Comparison of ENCODE assay signal across 8 mouse cellular contexts in the genomic region with DNA sequence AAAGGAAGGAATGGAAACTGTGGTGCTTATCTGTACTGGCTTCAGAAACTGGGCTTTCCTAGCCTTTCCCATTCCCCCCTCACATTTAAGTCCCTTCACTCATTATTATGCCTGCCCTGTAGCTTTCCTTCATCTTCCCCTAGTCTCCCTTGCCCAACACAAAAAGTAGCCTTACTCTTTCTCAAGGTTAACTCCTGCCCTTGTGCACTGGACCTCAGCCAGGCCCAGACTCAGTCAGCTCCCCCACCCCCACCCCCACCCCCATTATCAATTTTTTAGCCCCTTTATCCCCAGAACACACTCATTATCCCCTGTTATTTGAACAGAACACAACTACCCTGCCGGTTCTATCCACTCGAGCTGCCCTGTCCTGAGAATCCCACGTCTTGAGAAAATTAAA. TPM values are rescaled to one million over a fixed set of nuclear protein-coding genes. Genes with fewer than 3 reads are reported as not detected.
A peak's percentile ranks its signal among the peaks of the same experiment; 100 is the strongest.
DNase-seq lines count a peak whose midpoint lies in the region; ATAC-seq lines count a peak whose summit lies in the region.

No protein-coding gene starts in this region.

- WGBS in lung, embryonic 16.5 days: 40% methylated on average over 3 of the region's 3 CpGs
- 57% methylated on average over 3 of the region's 3 CpGs for WGBS in limb, embryonic 10.5 days
- WGBS in neural tube, embryonic 15.5 days: 67% methylated on average over 3 of the region's 3 CpGs

- no peaks in the 10 kb centered on the region for H3K27me3 ChIP-seq in lung, embryonic 16.5 days (ENCODE audit: control insufficient read depth, insufficient read depth, low read depth, low read length)
- H3K27me3 ChIP-seq in limb, embryonic 10.5 days (ENCODE audit: low read depth, poor library complexity, severe bottlenecking): no peaks in the 10 kb centered on the region
- H3K27me3 ChIP-seq in neural tube, embryonic 15.5 days (replicated peaks): no peaks in the 10 kb centered on the region

- H3K4me1 ChIP-seq in lung, embryonic 16.5 days (replicated peaks; ENCODE audit: control insufficient read depth, insufficient read depth, low read length): peaks cover 5% of the 10 kb centered on the region
- peaks cover 18% of the 10 kb centered on the region for H3K4me1 ChIP-seq in limb, embryonic 10.5 days
- H3K4me1 ChIP-seq in neural tube, embryonic 15.5 days: peaks cover 24% of the 10 kb centered on the region

- peak; percentile 13 for DNase-seq in adrenal gland, adult 2 months
- no peak for DNase-seq in adrenal gland, postnatal 25 days
- no peak for DNase-seq in lung, adult 18-20 months
- DNase-seq in limb, embryonic 10.5 days (ENCODE audit: low spot score): no peak
- DNase-seq in T-cell, adult 2 months (ENCODE audit: low spot score): no peak
- no peak for DNase-seq in frontal cortex, postnatal 25 days (ENCODE audit: low spot score in 2 of 2)

- peak overlapping the region; percentile 58; the same call in 1 of the 2 replicates for H3K27ac ChIP-seq in lung, embryonic 16.5 days (ENCODE audit: low read length)
- H3K27ac ChIP-seq in limb, embryonic 10.5 days: peak overlapping the region; percentile 81
- H3K27ac ChIP-seq in neural tube, embryonic 15.5 days (replicated peaks): peak overlapping the region; percentile 76

- H3K4me3 ChIP-seq in lung, embryonic 16.5 days (ENCODE audit: low read length): peak overlapping the region; percentile 84
- H3K4me3 ChIP-seq in limb, embryonic 10.5 days: peak overlapping the region; percentile 89
- peak overlapping the region; percentile 96 for H3K4me3 ChIP-seq in neural tube, embryonic 15.5 days (replicated peaks)

- H3K9me3 ChIP-seq in lung, embryonic 16.5 days (ENCODE audit: control insufficient read depth, low read length): no peaks in the 10 kb centered on the region
- H3K9me3 ChIP-seq in limb, embryonic 10.5 days (replicated peaks): no peaks in the 10 kb centered on the region
- no peaks in the 10 kb centered on the region for H3K9me3 ChIP-seq in neural tube, embryonic 15.5 days (replicated peaks)

- no peaks in the 10 kb centered on the region for H3K36me3 ChIP-seq in lung, embryonic 16.5 days (ENCODE audit: control insufficient read depth, insufficient read depth, low read length)
- H3K36me3 ChIP-seq in limb, embryonic 10.5 days: no peaks in the 10 kb centered on the region
- no peaks in the 10 kb centered on the region for H3K36me3 ChIP-seq in neural tube, embryonic 15.5 days

- no peak for ATAC-seq in lung, embryonic 16.5 days (ENCODE audit: low read depth)
- no peak for ATAC-seq in neural tube, embryonic 15.5 days (ENCODE audit: low FRiP score)

- peak overlapping the region; percentile 68 for H3K9ac ChIP-seq in lung, embryonic 16.5 days (ENCODE audit: low read length)
- peak overlapping the region; percentile 51 for H3K9ac ChIP-seq in neural tube, embryonic 15.5 days (replicated peaks)

- peak overlapping the region; percentile 53 for H3K4me2 ChIP-seq in lung, embryonic 16.5 days (ENCODE audit: low read depth, low read length)
- H3K4me2 ChIP-seq in neural tube, embryonic 15.5 days: peak overlapping the region; percentile 67

RNA-seq across cellular contexts. Expression of a gene that starts 1.0 kb away (rescaled TPM):
- 10 to 100 TPM; 31.2 to 52.0 TPM for total RNA-seq in adrenal gland, adult 2 months (2021)
- polyA plus RNA-seq in adrenal gland, adult 2 months (2012; rRNA removed): 1.4 and 2.4 TPM in 2 replicates
- 39.3 and 44.8 TPM in 2 replicates for total RNA-seq in adrenal gland, postnatal 25 days (2021)
- 20.7 TPM in 2 replicates for polyA plus RNA-seq in lung, embryonic 16.5 days (2015; fragmentation: Nextera tagmentation; extraction: Ambion mirVana)
- 22.9 and 27.5 TPM in 2 replicates for polyA plus RNA-seq in limb, embryonic 10.5 days (2016; fragmentation: Nextera tagmentation; extraction: Ambion mirVana)
- polyA plus RNA-seq in neural tube, embryonic 15.5 days (2015; fragmentation: Nextera tagmentation; extraction: Ambion mirVana): 20.0 and 22.1 TPM in 2 replicates
